Mouse (Mus musculus) urinary bladder, postnatal 25 days (tissue): ENCODE measurements around the gene Slc5a3.

Source experiments
- DNase-seq: peaks from one replicate; pipeline ENCODE4 v3.0.0; 2022; ENCODE audit warnings: low spot score

The Slc5a3 gene

GRCm38 (mm10) chr16:92120899-92121531 is 62.9 kb downstream of the Slc5a3 start:
- no peak for DNase-seq

- DNase-seq, result no peak
Measured at GRCm38 (mm10) chr16:92127226-92127625, 69.1 kb downstream of the Slc5a3 start.

GRCm38 (mm10) chr16:92127666-92128065 is 69.5 kb downstream of the Slc5a3 start:
- no peak for DNase-seq

- DNase-seq, result no peak
Measured at GRCm38 (mm10) chr16:92129843-92130242, 71.7 kb downstream of the Slc5a3 start.

GRCm38 (mm10) chr16:92132511-92132910 is 74.4 kb downstream of the Slc5a3 start:
- no peak for DNase-seq

- no peak for DNase-seq
Measured at GRCm38 (mm10) chr16:92134148-92134764, 76.1 kb downstream of the Slc5a3 start.

GRCm38 (mm10) chr16:92136275-92136674 is 78.2 kb downstream of the Slc5a3 start:
- no peak for DNase-seq
